Mouse (Mus musculus): ENCODE results near the gene Fhl1. TPM values are rescaled to one million over a fixed set of nuclear protein-coding genes. Genes with fewer than 3 reads are reported as not detected.

The Fhl1 gene
- 212 and 226 TPM in 2 replicates for polyA plus RNA-seq (2015; fragmentation: Nextera tagmentation; extraction: Ambion mirVana)

- H3K9ac ChIP-seq (ENCODE audit: low read depth, low read length) = peak within 1 kb of the TSS; percentile 79
- peak within 1 kb of the TSS; percentile 64 for H3K4me3 ChIP-seq (ENCODE audit: low read length)
- H3K4me1 ChIP-seq (ENCODE audit: control insufficient read depth, insufficient read depth, low read depth, low read length) = no peaks in the 10 kb centered on the region
- H3K4me2 ChIP-seq (ENCODE audit: low read length) = peak within 1 kb of the TSS; percentile 51
- peak within 1 kb of the TSS; percentile 86 for H3K27ac ChIP-seq (ENCODE audit: low read depth, low read length)
- 29% methylated on average over 23 of the region's 106 CpGs for WGBS
- no peaks in the 10 kb centered on the region for H3K9me3 ChIP-seq (ENCODE audit: control insufficient read depth, low read length)
- H3K27me3 ChIP-seq (replicated peaks; ENCODE audit: control insufficient read depth, insufficient read depth, low read length) = no peaks in the 10 kb centered on the region
- no peaks in the 10 kb centered on the region for H3K36me3 ChIP-seq (ENCODE audit: control insufficient read depth, insufficient read depth, low read length)
- peak; percentile 97 for ATAC-seq
Observed at GRCm38 (mm10) chrX:56731306-56732201, at the start of gene Fhl1. TSS of gene Fhl1 (plus strand) at chrX:56731787.

GRCm38 (mm10) chrX:56682156-56682720 is 49.3 kb upstream of the Fhl1 start:
- Histone ChIP-seq H3K4me2 (ENCODE audit: low read length) (no peak overlapping the region), H3K27ac (ENCODE audit: low read depth, low read length) (no peak overlapping the region), H3K36me3 (ENCODE audit: control insufficient read depth, insufficient read depth, low read length) (no peaks in the 10 kb centered on the region), H3K9ac (ENCODE audit: low read depth, low read length) (no peak overlapping the region), H3K4me1 (ENCODE audit: control insufficient read depth, insufficient read depth, low read depth, low read length) (no peaks in the 10 kb centered on the region), H3K27me3 (replicated peaks; ENCODE audit: control insufficient read depth, insufficient read depth, low read length) (no peaks in the 10 kb centered on the region), H3K9me3 (ENCODE audit: control insufficient read depth, low read length) (no peaks in the 10 kb centered on the region), H3K4me3 (ENCODE audit: low read length) (no peak overlapping the region)
- ATAC-seq = peak; percentile 80
- WGBS = 38% methylated on average over 1 of the region's 1 CpGs

- H3K9me3 ChIP-seq (ENCODE audit: control insufficient read depth, low read length) = no peaks in the 10 kb centered on the region
Observed at GRCm38 (mm10) chrX:56683521-56683920, 48.1 kb upstream of the Fhl1 start.

GRCm38 (mm10) chrX:56692554-56692953 is 39.0 kb upstream of the Fhl1 start:
- Histone ChIP-seq H3K27me3 (replicated peaks; ENCODE audit: control insufficient read depth, insufficient read depth, low read length) (no peaks in the 10 kb centered on the region), H3K36me3 (ENCODE audit: control insufficient read depth, insufficient read depth, low read length) (no peaks in the 10 kb centered on the region), H3K9ac (ENCODE audit: low read depth, low read length) (no peak overlapping the region), H3K9me3 (ENCODE audit: control insufficient read depth, low read length) (no peaks in the 10 kb centered on the region), H3K4me1 (ENCODE audit: control insufficient read depth, insufficient read depth, low read depth, low read length) (no peaks in the 10 kb centered on the region), H3K4me3 (ENCODE audit: low read length) (no peak overlapping the region), H3K4me2 (ENCODE audit: low read length) (no peak overlapping the region), H3K27ac (ENCODE audit: low read depth, low read length) (no peak overlapping the region)
- ATAC-seq = no peak
- WGBS = 91% methylated on average over 6 of the region's 6 CpGs

More at GRCm38 (mm10) chrX:56683521-56683920, 48.1 kb upstream of the Fhl1 start:
- H3K4me1 ChIP-seq (ENCODE audit: control insufficient read depth, insufficient read depth, low read depth, low read length) = no peaks in the 10 kb centered on the region
- H3K27me3 ChIP-seq (replicated peaks; ENCODE audit: control insufficient read depth, insufficient read depth, low read length) = no peaks in the 10 kb centered on the region
- 55% methylated on average over 10 of the region's 10 CpGs for WGBS
- no peak overlapping the region for H3K27ac ChIP-seq (ENCODE audit: low read depth, low read length)
- no peak overlapping the region for H3K4me2 ChIP-seq (ENCODE audit: low read length)
- ATAC-seq = no peak; the same call in 1 of the 2 replicates
- H3K4me3 ChIP-seq (ENCODE audit: low read length) = no peak overlapping the region
- H3K36me3 ChIP-seq (ENCODE audit: control insufficient read depth, insufficient read depth, low read length) = no peaks in the 10 kb centered on the region
- no peak overlapping the region for H3K9ac ChIP-seq (ENCODE audit: low read depth, low read length)

GRCm38 (mm10) chrX:56694539-56694938 is 37.0 kb upstream of the Fhl1 start:
- H3K27me3 ChIP-seq (replicated peaks; ENCODE audit: control insufficient read depth, insufficient read depth, low read length) = no peaks in the 10 kb centered on the region
- H3K27ac ChIP-seq (ENCODE audit: low read depth, low read length) = no peak overlapping the region
- no peak overlapping the region for H3K9ac ChIP-seq (ENCODE audit: low read depth, low read length)
- no peaks in the 10 kb centered on the region for H3K4me1 ChIP-seq (ENCODE audit: control insufficient read depth, insufficient read depth, low read depth, low read length)
- ATAC-seq = no peak
- H3K4me3 ChIP-seq (ENCODE audit: low read length) = no peak overlapping the region
- WGBS = 98% methylated on average over 2 of the region's 2 CpGs
- H3K36me3 ChIP-seq (ENCODE audit: control insufficient read depth, insufficient read depth, low read length) = no peaks in the 10 kb centered on the region
- H3K9me3 ChIP-seq (ENCODE audit: control insufficient read depth, low read length) = no peaks in the 10 kb centered on the region
- no peak overlapping the region for H3K4me2 ChIP-seq (ENCODE audit: low read length)

- Histone ChIP-seq H3K36me3 (ENCODE audit: control insufficient read depth, insufficient read depth, low read length) (no peaks in the 10 kb centered on the region), H3K27ac (ENCODE audit: low read depth, low read length) (no peak overlapping the region), H3K9me3 (ENCODE audit: control insufficient read depth, low read length) (no peaks in the 10 kb centered on the region), H3K4me1 (ENCODE audit: control insufficient read depth, insufficient read depth, low read depth, low read length) (no peaks in the 10 kb centered on the region), H3K27me3 (replicated peaks; ENCODE audit: control insufficient read depth, insufficient read depth, low read length) (no peaks in the 10 kb centered on the region), H3K9ac (ENCODE audit: low read depth, low read length) (no peak overlapping the region), H3K4me3 (ENCODE audit: low read length) (no peak overlapping the region), H3K4me2 (ENCODE audit: low read length) (no peak overlapping the region)
- 76% methylated on average over 6 of the region's 6 CpGs for WGBS
- no peak for ATAC-seq
Observed at GRCm38 (mm10) chrX:56697199-56697780, 34.3 kb upstream of the Fhl1 start.

GRCm38 (mm10) chrX:56697886-56698285 is 33.7 kb upstream of the Fhl1 start:
- H3K9ac ChIP-seq (ENCODE audit: low read depth, low read length) = no peak overlapping the region
- H3K27ac ChIP-seq (ENCODE audit: low read depth, low read length) = no peak overlapping the region
- no peak for ATAC-seq
- H3K4me3 ChIP-seq (ENCODE audit: low read length) = no peak overlapping the region
- no peaks in the 10 kb centered on the region for H3K36me3 ChIP-seq (ENCODE audit: control insufficient read depth, insufficient read depth, low read length)
- no peaks in the 10 kb centered on the region for H3K9me3 ChIP-seq (ENCODE audit: control insufficient read depth, low read length)
- no peaks in the 10 kb centered on the region for H3K4me1 ChIP-seq (ENCODE audit: control insufficient read depth, insufficient read depth, low read depth, low read length)
- no peak overlapping the region for H3K4me2 ChIP-seq (ENCODE audit: low read length)
- no peaks in the 10 kb centered on the region for H3K27me3 ChIP-seq (replicated peaks; ENCODE audit: control insufficient read depth, insufficient read depth, low read length)
- WGBS = 90% methylated on average over 4 of the region's 4 CpGs

- no peak overlapping the region for H3K4me2 ChIP-seq (ENCODE audit: low read length)
- no peak overlapping the region for H3K4me3 ChIP-seq (ENCODE audit: low read length)
- no peaks in the 10 kb centered on the region for H3K4me1 ChIP-seq (ENCODE audit: control insufficient read depth, insufficient read depth, low read depth, low read length)
- no peaks in the 10 kb centered on the region for H3K9me3 ChIP-seq (ENCODE audit: control insufficient read depth, low read length)
- no peak overlapping the region for H3K27ac ChIP-seq (ENCODE audit: low read depth, low read length)
- 80% methylated on average over 3 of the region's 3 CpGs for WGBS
- H3K9ac ChIP-seq (ENCODE audit: low read depth, low read length) = no peak overlapping the region
- no peak for ATAC-seq
- no peaks in the 10 kb centered on the region for H3K27me3 ChIP-seq (replicated peaks; ENCODE audit: control insufficient read depth, insufficient read depth, low read length)
- no peaks in the 10 kb centered on the region for H3K36me3 ChIP-seq (ENCODE audit: control insufficient read depth, insufficient read depth, low read length)
Observed at GRCm38 (mm10) chrX:56701261-56701660, 30.3 kb upstream of the Fhl1 start.

GRCm38 (mm10) chrX:56703965-56704562 is 27.5 kb upstream of the Fhl1 start:
- Histone ChIP-seq H3K36me3 (ENCODE audit: control insufficient read depth, insufficient read depth, low read length) (no peaks in the 10 kb centered on the region), H3K4me3 (ENCODE audit: low read length) (no peak overlapping the region), H3K27ac (ENCODE audit: low read depth, low read length) (no peak overlapping the region), H3K27me3 (replicated peaks; ENCODE audit: control insufficient read depth, insufficient read depth, low read length) (no peaks in the 10 kb centered on the region), H3K9me3 (ENCODE audit: control insufficient read depth, low read length) (no peaks in the 10 kb centered on the region), H3K9ac (ENCODE audit: low read depth, low read length) (no peak overlapping the region), H3K4me1 (ENCODE audit: control insufficient read depth, insufficient read depth, low read depth, low read length) (no peaks in the 10 kb centered on the region), H3K4me2 (ENCODE audit: low read length) (no peak overlapping the region)
- 82% methylated on average over 8 of the region's 8 CpGs for WGBS
- ATAC-seq = no peak

Data from hindbrain, embryonic 16.5 days (tissue).